Mouse (Mus musculus) liver, adult 2 months (tissue): ENCODE data around the gene Drc7.

ENCODE experiments used
- CTCF ChIP-seq: fragments of 200-500 bp; IDR thresholded peaks from 2 replicates; pipeline ENCODE4 v1.5.1; 2011; ENCODE audit warnings: low read depth, low read length, control low read depth
- POLR2A ChIP-seq: fragments of 200-500 bp; IDR thresholded peaks from 2 replicates; pipeline ENCODE4 v1.6.1; 2011; ENCODE audit warnings: low read length, control low read depth; ENCODE audit not compliant: insufficient read depth; ENCODE audit errors: extremely low read depth

- TF ChIP-seq CTCF = no peak
- TF ChIP-seq POLR2A = no peak
These were observed 17.6 kb upstream of the Drc7 start for GRCm38 (mm10) chr8:95037106-95037925.
